Mouse (Mus musculus) CH12.LX (cell line): ENCODE measurements around the gene Fam117a. TPM values are rescaled to one million over a fixed set of nuclear protein-coding genes. Genes with fewer than 3 reads are reported as not detected.

Experiments used
- DNase-seq: peaks from one replicate; pipeline ENCODE4 v3.0.0-alpha.2; 2013; ENCODE audit errors: extremely low read depth
- H3K27ac ChIP-seq: 2 replicates; pipeline ENCODE4 v1.5.1; 2012; ENCODE audit warnings: low read depth, mild to moderate bottlenecking, control low read depth, moderate library complexity; ENCODE audit not compliant: insufficient read depth
- H3K27me3 ChIP-seq: replicated peaks from 2 replicates; pipeline ENCODE3; 2012; ENCODE audit warnings: inconsistent platforms
- H3K36me3 ChIP-seq, 2 experiments: replicated peaks in 1 of 2; 2 replicates each; pipeline versions ENCODE3 to v1.6.1; 2012; ENCODE audit warnings: inconsistent platforms in 1 of 2, low read length in 1 of 2, mild to moderate bottlenecking in 1 of 2, mixed read lengths in 1 of 2, moderate library complexity in 1 of 2; ENCODE audit not compliant: control insufficient read depth in 1 of 2, insufficient read depth in 1 of 2
- H3K4me1 ChIP-seq, 2 experiments: 2 replicates each; pipeline ENCODE4 v1.6.1; 2012; ENCODE audit warnings: inconsistent platforms in 1 of 2, moderate library complexity in 1 of 2; ENCODE audit not compliant: insufficient read depth in 2 of 2, control insufficient read depth in 1 of 2
- H3K4me2 ChIP-seq: 2 replicates; pipeline ENCODE4 v1.6.1; 2012; ENCODE audit warnings: low read depth, mild to moderate bottlenecking, control low read depth; ENCODE audit not compliant: poor library complexity, insufficient read depth, severe bottlenecking
- H3K4me3 ChIP-seq, 3 experiments: fragments of 150-350 bp in 1 of 3; sonication (generic) in 1 of 3; replicated peaks in 1 of 3; 2 replicates each; pipeline versions ENCODE3 to v1.5.1; 2011 to 2012; ENCODE audit warnings: low read depth in 2 of 3, low read length in 2 of 3, mild to moderate bottlenecking in 2 of 3, moderate library complexity in 2 of 3, control low read depth in 1 of 3, improper control_type of control experiment in 1 of 3, inconsistent platforms in 1 of 3, mixed read lengths in 1 of 3; ENCODE audit not compliant: poor library complexity in 1 of 3
- H3K79me2 ChIP-seq: replicated peaks from 2 replicates; pipeline ENCODE4 v1.6.1; 2012; ENCODE audit warnings: mild to moderate bottlenecking, moderate library complexity; ENCODE audit not compliant: control insufficient read depth, poor library complexity, insufficient read depth, severe bottlenecking; ENCODE audit errors: extremely low read depth
- H3K9ac ChIP-seq: 2 replicates; pipeline ENCODE4 v1.6.1; 2012; ENCODE audit warnings: low read depth, mild to moderate bottlenecking, control low read depth, moderate library complexity; ENCODE audit not compliant: insufficient read depth
- H3K9me3 ChIP-seq: replicated peaks from 2 replicates; pipeline ENCODE3; 2012; ENCODE audit warnings: low read length, inconsistent platforms, mixed read lengths
- BHLHE40 ChIP-seq: IDR thresholded peaks from 2 replicates; pipeline ENCODE4 v1.6.1; 2011; ENCODE audit warnings: mild to moderate bottlenecking, low read depth, low read length, improper control_type of control experiment
- CHD1 ChIP-seq: IDR thresholded peaks from 2 replicates; pipeline ENCODE4 v1.6.1; 2012; ENCODE audit warnings: low read depth, low read length, improper control_type of control experiment, inconsistent platforms
- CHD2 ChIP-seq: IDR thresholded peaks from 2 replicates; pipeline ENCODE4 v1.6.1; 2011; ENCODE audit warnings: low read length, improper control_type of control experiment
- CTCF ChIP-seq, 2 experiments: IDR thresholded peaks in 1 of 2; conservative IDR thresholded peaks in 1 of 2; 2 replicates each; pipeline ENCODE4 v1.5.1; 2011 to 2012; ENCODE audit warnings: low read depth in 2 of 2, low read length in 2 of 2, improper control_type of control experiment in 1 of 2, inconsistent platforms in 1 of 2, mild to moderate bottlenecking in 1 of 2, moderate library complexity in 1 of 2
- E2F4 ChIP-seq: IDR thresholded peaks from 2 replicates; pipeline ENCODE4 v1.6.1; 2011; ENCODE audit warnings: low read depth, low read length, improper control_type of control experiment; ENCODE audit not compliant: insufficient replicate concordance
- ELF1 ChIP-seq: IDR thresholded peaks from 2 replicates; pipeline ENCODE4 v1.6.1; 2014; ENCODE audit warnings: low read depth, mild to moderate bottlenecking, inconsistent platforms, low read length, improper control_type of control experiment
- EP300 ChIP-seq: IDR thresholded peaks from 2 replicates; pipeline ENCODE4 v1.6.1; 2011; ENCODE audit warnings: low read length, improper control_type of control experiment
- GABPA ChIP-seq: IDR thresholded peaks from 2 replicates; pipeline ENCODE4 v1.6.1; 2012; ENCODE audit warnings: low read depth, low read length, improper control_type of control experiment, inconsistent platforms; ENCODE audit not compliant: insufficient replicate concordance
- HCFC1 ChIP-seq: IDR thresholded peaks from 2 replicates; pipeline ENCODE4 v1.6.1; 2012; ENCODE audit warnings: low read depth, mild to moderate bottlenecking, inconsistent platforms, low read length, improper control_type of control experiment
- IRF4 ChIP-seq: IDR thresholded peaks from 2 replicates; pipeline ENCODE4 v1.6.1; 2014; ENCODE audit warnings: low read depth, mild to moderate bottlenecking, inconsistent platforms, low read length, improper control_type of control experiment
- JUN ChIP-seq: IDR thresholded peaks from 2 replicates; pipeline ENCODE4 v1.6.1; 2011; ENCODE audit warnings: low read depth, mild to moderate bottlenecking, low read length, improper control_type of control experiment, moderate library complexity; ENCODE audit not compliant: insufficient read depth
- JUND ChIP-seq: conservative IDR thresholded peaks from 2 replicates; pipeline ENCODE4 v1.6.1; 2011; ENCODE audit warnings: low read depth, low read length, improper control_type of control experiment
- MAFK ChIP-seq: IDR thresholded peaks from 2 replicates; pipeline ENCODE4 v1.6.1; 2011; ENCODE audit warnings: low read length, improper control_type of control experiment; ENCODE audit not compliant: insufficient replicate concordance
- MAX ChIP-seq: IDR thresholded peaks from 2 replicates; pipeline ENCODE4 v1.6.1; 2011; ENCODE audit warnings: low read length, improper control_type of control experiment
- MAZ ChIP-seq: IDR thresholded peaks from 2 replicates; pipeline ENCODE4 v1.6.1; 2012; ENCODE audit warnings: low read depth, mild to moderate bottlenecking, inconsistent platforms, low read length, improper control_type of control experiment, moderate library complexity
- MEF2A ChIP-seq: IDR thresholded peaks from 2 replicates; pipeline ENCODE4 v1.6.1; 2014; ENCODE audit warnings: low read depth, mild to moderate bottlenecking, inconsistent platforms, low read length, improper control_type of control experiment, borderline replicate concordance
- MXI1 ChIP-seq: IDR thresholded peaks from 2 replicates; pipeline ENCODE4 v1.6.1; 2011; ENCODE audit warnings: mild to moderate bottlenecking, low read depth, low read length, improper control_type of control experiment
- MYC ChIP-seq: IDR thresholded peaks from 2 replicates; pipeline ENCODE4 v1.6.1; 2011; ENCODE audit warnings: low read depth, mild to moderate bottlenecking, improper control_type of control experiment, low read length
- NELFE ChIP-seq: IDR thresholded peaks from 2 replicates; pipeline ENCODE4 v1.6.1; 2011; ENCODE audit warnings: low read depth, low read length, improper control_type of control experiment
- NRF1 ChIP-seq: IDR thresholded peaks from 2 replicates; pipeline ENCODE4 v1.6.1; 2014; ENCODE audit warnings: low read depth, mild to moderate bottlenecking, inconsistent platforms, low read length, improper control_type of control experiment, moderate library complexity
- PAX5 ChIP-seq: IDR thresholded peaks from 2 replicates; pipeline ENCODE4 v1.6.1; 2012; ENCODE audit warnings: low read length, inconsistent platforms, mixed read lengths
- POLR2A ChIP-seq: IDR thresholded peaks from 2 replicates; pipeline ENCODE4 v1.6.1; 2011; ENCODE audit warnings: low read depth, mild to moderate bottlenecking, improper control_type of control experiment, low read length
- POLR2AphosphoS2 ChIP-seq: IDR thresholded peaks from 2 replicates; pipeline ENCODE4 v1.6.1; 2011; ENCODE audit warnings: low read depth, low read length, improper control_type of control experiment
- RCOR1 ChIP-seq: conservative IDR thresholded peaks from 2 replicates; pipeline ENCODE4 v1.6.1; 2012; ENCODE audit warnings: low read depth, mild to moderate bottlenecking, inconsistent platforms, low read length, improper control_type of control experiment
- SMC3 ChIP-seq: IDR thresholded peaks from 2 replicates; pipeline ENCODE4 v1.6.1; 2011; ENCODE audit warnings: low read depth, low read length, improper control_type of control experiment
- TBP ChIP-seq: conservative IDR thresholded peaks from 2 replicates; pipeline ENCODE4 v1.6.1; 2011; ENCODE audit warnings: low read depth, low read length, improper control_type of control experiment
- UBTF ChIP-seq: IDR thresholded peaks from 2 replicates; pipeline ENCODE4 v1.6.1; 2012; ENCODE audit warnings: low read depth, mild to moderate bottlenecking, inconsistent platforms, low read length, improper control_type of control experiment, moderate library complexity
- USF1 ChIP-seq: IDR thresholded peaks from 2 replicates; pipeline ENCODE4 v1.6.1; 2014; ENCODE audit warnings: low read depth, mild to moderate bottlenecking, inconsistent platforms, low read length, improper control_type of control experiment
- ZC3H11A ChIP-seq: IDR thresholded peaks from 2 replicates; pipeline ENCODE4 v1.6.1; 2012; ENCODE audit warnings: low read depth, mild to moderate bottlenecking, inconsistent platforms, low read length, improper control_type of control experiment
- ZMIZ1 ChIP-seq: IDR thresholded peaks from 2 replicates; pipeline ENCODE4 v1.6.1; 2012; ENCODE audit warnings: low read depth, mild to moderate bottlenecking, inconsistent platforms, low read length, improper control_type of control experiment
- ZNF384 ChIP-seq: IDR thresholded peaks from 2 replicates; pipeline ENCODE4 v1.6.1; 2012; ENCODE audit warnings: low read depth, low read length, improper control_type of control experiment, inconsistent platforms
- dilution Hi-C: fragments of 300-500 bp; cut with MboI; formaldehyde crosslinking; loops from 2 replicates; pipeline ENCODE4 v1.14.3; 2020; ENCODE audit warnings: low sequenced_read_pairs; ENCODE audit not compliant: extremely low pct_unique_long_range_greater_than_20kb, extremely low pct_ligation_motif_present
- in situ Hi-C: fragments of 300-500 bp; cut with MboI; formaldehyde crosslinking; loops from 3 replicates; pipeline ENCODE4 v1.14.3; 2019; ENCODE audit warnings: low sequenced_read_pairs, low pct_ligation_motif_present, low pct_unique_long_range_greater_than_20kb, mixed read lengths
- polyA plus RNA-seq: library from polyadenylated mRNA; unstranded; fragments of >175 nt; gene quantifications from 2 replicates; pipeline ENCODE4 v1.2.1, GENCODE M21; 2012; ENCODE audit warnings: low read depth; ENCODE audit not compliant: insufficient read length
- total RNA-seq, 2 experiments: library from RNA; depleted of rRNA; stranded (reverse); fragments of 300-350 nt in 1 of 2; fragments of >200 nt in 1 of 2; gene quantifications; 2 replicates each; pipeline ENCODE4 v1.2.3; 2012 to 2014

The Fam117a gene
- total and polyA plus RNA-seq, 3 experiments, result 0.54 to 2.2 (median 0.91) TPM

DNA sequence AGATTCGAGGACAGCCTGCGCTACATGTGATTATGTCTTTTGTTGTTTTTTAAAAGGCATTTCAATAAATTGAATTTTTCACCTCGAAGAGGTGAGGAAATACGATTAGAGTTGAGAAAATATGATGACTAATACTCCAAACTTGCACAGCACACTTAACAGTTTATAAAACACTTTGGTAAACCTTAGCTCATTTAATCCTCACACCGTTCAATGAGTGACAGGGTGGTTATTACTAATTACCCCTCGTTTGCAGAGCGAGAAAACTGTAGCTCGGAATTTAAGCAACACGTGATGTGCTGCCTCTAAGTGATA is 47.1 kb downstream of the Fam117a start:
- H3K27me3 ChIP-seq, result peaks cover 29% of the 10 kb centered on the region
- H3K9me3 ChIP-seq, result no peaks in the 10 kb centered on the region
- H3K9ac ChIP-seq, result no peak overlapping the region
- peaks cover 24 to 29% of the 10 kb centered on the region in 2 experiments for H3K36me3 ChIP-seq
- H3K27ac ChIP-seq, result no peak overlapping the region
- peaks cover 14% of the 10 kb centered on the region for H3K79me2 ChIP-seq
- peak overlapping the region in 2 of 3 experiments; percentile 2 to 8 for H3K4me3 ChIP-seq
- peak overlapping the region; percentile 14 for H3K4me2 ChIP-seq
- dilution Hi-C loops, result no loop called here
- in situ Hi-C loops, result loop anchor here (25.0 kb wide), 1 partner anchor 278 kb away; the partner anchor contains the start of gene Phb
- TF ChIP-seq NRF1, result no peak
- TF ChIP-seq USF1, result peak; percentile 48; the same call in 1 of the 2 replicates
- DNase-seq, result no peak
- peaks cover 3 to 17% of the 10 kb centered on the region in 2 experiments for H3K4me1 ChIP-seq

DNA sequence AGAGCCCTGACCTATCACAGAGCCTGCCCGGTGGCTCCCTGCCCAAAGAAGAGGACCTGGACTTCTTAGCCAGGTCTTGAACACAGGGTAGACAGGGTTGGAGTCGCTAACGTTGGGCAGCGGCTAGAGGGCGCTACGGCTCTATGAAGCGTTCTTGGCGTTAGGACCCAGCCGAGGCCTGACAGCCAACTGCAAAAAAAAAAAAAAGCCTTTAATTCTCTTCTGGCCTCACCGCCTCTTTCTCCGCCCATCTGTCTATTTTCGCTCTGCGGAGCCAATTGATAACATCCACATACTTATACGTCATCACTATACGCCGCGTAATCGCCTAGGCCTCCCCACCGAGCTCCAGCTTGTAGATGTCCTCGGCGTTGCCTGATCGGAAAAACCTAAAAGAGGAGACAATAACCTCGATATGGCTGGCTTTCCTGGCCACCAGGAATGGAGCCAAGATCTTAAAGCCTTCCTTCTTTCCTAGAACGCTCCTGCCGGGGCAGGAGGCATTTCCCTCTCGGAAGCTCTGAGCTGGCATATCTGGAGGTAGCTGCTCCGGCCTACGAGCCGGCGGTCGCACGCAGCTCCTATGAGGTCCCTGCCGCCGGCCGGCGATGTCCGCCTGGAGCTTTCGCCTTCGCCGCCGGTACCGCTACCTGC is 47.6 kb downstream of the Fam117a start, which contains the start of gene Slc35b1:
Slc35b1 (plus strand) TSS at position 374 of the 654 bp plus-strand sequence.
- peak within 1 kb of the TSS; percentile 96 for H3K9ac ChIP-seq
- DNase-seq, result peak; percentile 100
- peaks cover 3 to 17% of the 10 kb centered on the region in 2 experiments for H3K4me1 ChIP-seq
- H3K4me2 ChIP-seq, result peak within 1 kb of the TSS; percentile 84
- peaks cover 14% of the 10 kb centered on the region for H3K79me2 ChIP-seq
- peak within 1 kb of the TSS; percentile 67 to 98 (median 79) for H3K4me3 ChIP-seq
- in situ Hi-C loops, result loop anchor here (25.0 kb wide), 1 partner anchor 278 kb away; the partner anchor contains the start of gene Phb
- dilution Hi-C loops, result no loop called here
- H3K27me3 ChIP-seq, result peaks cover 24% of the 10 kb centered on the region
- peaks cover 29 to 34% of the 10 kb centered on the region in 2 experiments for H3K36me3 ChIP-seq
- peak within 1 kb of the TSS; percentile 59 for H3K27ac ChIP-seq
- no peaks in the 10 kb centered on the region for H3K9me3 ChIP-seq
- TF ChIP-seq ZNF384, result peak; percentile 99
- TF ChIP-seq EP300, result no peak
- TF ChIP-seq PAX5, result no peak
- no peak for TF ChIP-seq E2F4
- no peak; the same call in none of the 2 replicates for TF ChIP-seq TBP
- no peak for TF ChIP-seq CHD2
- TF ChIP-seq POLR2AphosphoS2, result no peak
- TF ChIP-seq MEF2A, result peak; percentile 88
- TF ChIP-seq JUN, result no peak
- TF ChIP-seq SMC3, result peak; percentile 92
- TF ChIP-seq RCOR1, result no peak
- no peak for TF ChIP-seq MAZ
- peak; percentile 62 for TF ChIP-seq ZC3H11A
- peak; percentile 100 for TF ChIP-seq MAX
- TF ChIP-seq MYC, result peak; percentile 86
- peak; percentile 92 for TF ChIP-seq HCFC1
- no peak; the same call in 1 of the 2 replicates for TF ChIP-seq USF1
- TF ChIP-seq UBTF, result peak; percentile 70; the same call in 1 of the 2 replicates
- 0 out of 2 replicates have a peak, but pooled peaks have one; percentile 14 for TF ChIP-seq NRF1
- no peak; the same call in 1 of the 2 replicates for TF ChIP-seq JUND
- no peak for TF ChIP-seq BHLHE40
- no peak; the same call in 1 of the 2 replicates for TF ChIP-seq NELFE
- no peak; the same call in 1 of the 2 replicates for TF ChIP-seq GABPA
- peak; percentile 74 for TF ChIP-seq POLR2A
- peak; percentile 73; the same call in 1 of the 2 replicates for TF ChIP-seq IRF4
- TF ChIP-seq CHD1, result no peak
- 0 out of 2 replicates have a peak, but pooled peaks have one; percentile 41 for TF ChIP-seq ELF1
- TF ChIP-seq MAFK, result no peak
- peak; percentile 85; the same call in 1 of the 2 replicates for TF ChIP-seq MXI1
- TF ChIP-seq ZMIZ1, result no peak
- TF ChIP-seq CTCF (conservative IDR thresholded peaks at IDR 0.05 in 1 of 2, IDR thresholded peaks at IDR 0.05 in 1 of 2; ENCODE audit: low read depth in 2 of 2, low read length in 2 of 2), result peak; percentile 53 to 99
